Mouse (Mus musculus) thymus, postnatal 4 days (tissue): ENCODE results near the gene Supt3.
A peak's percentile ranks its signal among the peaks of the same experiment; 100 is the strongest.

ENCODE experiments used
- DNase-seq: peaks from one replicate; pipeline ENCODE4 v3.0.0; 2021

Supt3 gene

DNA sequence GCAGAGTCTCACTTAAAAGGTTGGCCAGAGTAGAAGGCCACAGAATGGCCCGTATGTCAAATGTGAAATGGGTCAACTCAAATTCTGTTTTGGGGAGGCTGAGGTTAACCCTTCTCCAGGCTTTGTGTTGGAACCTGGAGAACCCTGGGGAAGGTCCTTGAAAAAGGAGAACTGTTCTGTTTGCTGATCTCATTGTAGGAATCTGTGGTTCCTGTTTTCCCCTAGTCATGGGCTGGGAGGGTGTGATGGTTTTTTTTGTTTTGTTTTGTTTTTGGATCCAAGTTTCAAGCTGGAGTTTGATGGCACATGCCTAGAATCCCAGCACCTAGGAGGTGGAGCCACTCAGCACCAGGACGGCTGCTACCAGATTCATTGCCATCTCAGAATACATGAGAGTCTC lies 6.2 kb downstream of the Supt3 start:
- no peak for DNase-seq

DNA sequence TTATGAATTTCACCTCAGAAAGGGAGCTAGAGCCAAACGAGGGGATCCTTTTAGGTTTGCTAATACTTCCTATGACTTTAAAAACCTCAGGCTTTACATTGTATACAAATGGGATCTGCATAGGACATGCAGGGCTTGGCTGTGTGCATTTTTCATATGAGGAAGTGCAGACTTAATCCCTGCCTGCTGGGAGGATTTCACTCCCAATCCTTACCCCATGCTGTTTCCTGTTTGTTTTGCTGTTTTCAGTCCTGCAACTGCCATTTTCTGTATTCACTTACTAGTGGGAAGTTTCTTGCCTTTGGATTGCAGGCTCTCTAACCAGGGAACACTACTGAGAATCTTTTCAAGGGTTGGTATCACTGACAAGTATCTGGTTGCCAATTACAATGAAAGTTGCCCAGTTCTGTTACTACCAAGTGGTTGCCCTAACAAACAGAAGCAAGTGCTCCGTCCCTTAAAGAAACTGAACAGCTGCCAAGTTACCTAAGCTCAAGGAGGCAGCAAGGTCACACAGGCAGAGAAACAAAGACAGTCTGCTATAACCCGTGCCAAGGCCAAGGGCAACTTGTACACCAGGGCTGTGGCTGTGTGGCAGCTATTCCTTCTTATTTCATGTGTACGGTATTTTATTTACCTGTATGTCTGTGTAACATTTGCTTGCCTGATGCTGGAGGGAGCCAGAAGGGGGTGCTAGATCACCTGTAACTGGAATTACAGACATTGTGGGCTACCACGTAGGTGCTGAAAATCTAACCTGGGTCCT lies 12.2 kb downstream of the Supt3 start:
- peak; percentile 23 for DNase-seq

DNA sequence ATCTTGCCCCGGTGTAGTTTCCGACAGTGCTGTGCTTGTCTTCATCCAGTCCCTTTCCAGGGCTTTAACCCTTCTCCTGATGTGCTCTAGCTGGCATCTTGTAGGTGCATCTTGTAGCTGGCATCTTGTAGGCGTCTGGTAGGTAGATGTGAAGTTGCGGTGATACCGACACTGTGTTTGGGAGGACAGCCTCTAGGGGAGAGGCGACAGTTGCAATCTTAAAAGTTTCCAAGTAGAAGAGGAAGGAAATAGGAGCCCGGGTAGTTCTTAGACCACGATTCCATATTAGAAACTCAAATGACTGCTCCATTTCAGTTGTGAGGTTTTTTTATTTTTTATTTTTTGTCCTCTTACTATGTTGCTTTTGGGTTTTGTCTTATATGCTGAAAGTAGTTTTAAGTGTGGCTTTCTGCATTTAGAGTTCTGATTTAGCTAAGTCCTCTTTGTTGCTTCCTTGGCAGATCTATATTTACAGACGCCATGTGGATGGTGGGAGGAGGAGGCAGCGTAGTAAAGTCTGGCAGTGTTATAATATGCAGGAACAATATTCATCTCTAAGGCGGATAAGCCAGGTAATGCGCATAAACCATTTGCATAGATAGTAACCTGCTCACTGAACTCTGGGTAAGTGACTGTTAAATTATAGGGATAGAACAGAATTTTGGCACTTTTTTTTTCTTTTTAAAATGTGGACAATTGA lies 15.4 kb downstream of the Supt3 start:
- DNase-seq: no peak

DNA sequence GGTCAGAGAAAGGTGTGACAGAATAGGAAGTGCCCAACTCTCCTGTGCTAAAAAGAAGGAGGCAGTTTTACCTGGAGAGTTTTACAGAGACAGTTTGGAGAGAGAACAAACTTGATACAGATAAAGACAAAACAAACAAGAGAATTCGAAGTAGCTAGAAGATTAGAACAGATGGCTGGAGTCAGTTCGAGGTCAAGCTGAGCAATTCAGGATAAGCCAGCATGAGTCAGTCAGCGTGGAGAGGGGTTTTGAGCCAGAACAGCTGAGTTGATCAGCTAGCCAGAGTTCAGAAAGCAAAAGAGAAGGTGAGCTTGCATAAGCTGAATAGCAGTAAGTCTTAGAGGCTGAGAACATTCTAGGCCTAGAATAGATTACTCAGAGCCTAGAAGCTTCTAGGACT lies 20.4 kb downstream of the Supt3 start:
- no peak for DNase-seq

DNA sequence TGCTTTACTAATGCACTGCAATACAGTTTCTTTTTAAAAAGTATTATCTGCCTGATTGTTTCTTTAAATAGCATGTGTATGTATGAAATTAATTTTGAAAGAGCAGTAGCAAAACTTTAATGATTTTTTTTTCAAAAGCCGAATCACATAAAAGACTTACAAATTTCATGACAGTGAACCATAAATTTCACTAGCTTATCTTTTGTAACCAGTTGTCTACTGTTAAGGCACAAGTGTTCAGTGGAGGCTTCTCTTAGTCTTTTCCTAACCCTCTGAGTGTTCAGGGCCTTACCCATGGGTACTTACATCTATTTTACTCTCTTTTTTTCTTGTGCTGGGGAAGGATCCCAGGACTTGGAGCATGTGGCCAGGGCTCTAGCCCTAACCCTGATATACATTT lies 30.1 kb downstream of the Supt3 start:
- DNase-seq: no peak

DNA sequence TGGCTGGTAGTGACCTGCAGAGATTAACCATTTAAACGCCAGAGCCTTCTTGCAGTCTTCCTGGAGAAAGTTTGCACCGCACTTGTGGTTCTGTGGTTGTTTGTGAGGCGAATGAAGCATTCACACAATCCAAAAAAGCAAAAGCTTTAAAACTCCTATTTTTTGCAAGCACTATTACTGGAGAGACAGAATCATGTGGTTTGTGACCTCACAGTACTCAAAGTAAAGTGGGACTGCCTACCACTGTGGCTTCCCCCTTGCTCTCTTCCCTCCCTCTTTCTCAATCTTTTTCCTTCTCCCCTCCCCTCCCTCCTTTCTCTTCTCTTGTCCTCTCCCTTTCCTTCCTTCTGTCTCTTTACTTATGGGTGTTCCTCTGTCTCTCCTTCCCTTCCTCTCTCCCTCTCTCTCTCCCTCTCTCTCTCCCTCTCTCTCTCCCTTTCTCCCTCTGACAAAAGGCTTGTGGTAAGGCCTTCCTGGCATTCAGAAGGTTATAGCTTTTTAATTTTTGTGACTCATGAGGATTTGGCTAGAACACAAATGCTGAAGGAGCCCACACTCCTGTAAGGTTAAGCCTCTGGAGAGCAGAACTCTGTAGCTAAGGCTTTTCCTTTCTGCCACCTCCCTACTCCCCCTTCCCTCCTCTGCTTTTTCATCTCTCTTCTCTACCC lies 37.7 kb downstream of the Supt3 start, which contains the start of gene Runx2:
Gene Runx2 (minus strand): TSS at position 290 of the 668 bp plus-strand sequence.
- DNase-seq: no peak

DNA sequence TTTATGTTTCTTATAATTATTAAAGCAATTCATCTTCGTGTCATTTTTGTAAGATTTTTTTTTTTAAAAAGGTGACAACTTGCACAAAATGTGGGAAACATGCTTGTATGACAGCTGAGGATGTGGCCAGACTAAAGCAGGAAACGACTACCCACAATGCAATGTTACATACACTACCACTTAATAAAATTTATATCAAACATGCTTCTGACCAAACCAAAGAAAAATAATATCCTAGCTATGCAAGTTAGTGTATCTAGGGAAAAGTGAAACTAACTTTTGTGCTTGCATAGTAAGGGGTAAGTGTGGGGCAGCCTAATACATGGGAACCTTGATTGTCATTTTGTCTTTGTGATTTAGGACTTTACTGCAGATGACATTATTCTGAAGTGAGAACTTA lies 41.9 kb downstream of the Supt3 start:
- no peak for DNase-seq

DNA sequence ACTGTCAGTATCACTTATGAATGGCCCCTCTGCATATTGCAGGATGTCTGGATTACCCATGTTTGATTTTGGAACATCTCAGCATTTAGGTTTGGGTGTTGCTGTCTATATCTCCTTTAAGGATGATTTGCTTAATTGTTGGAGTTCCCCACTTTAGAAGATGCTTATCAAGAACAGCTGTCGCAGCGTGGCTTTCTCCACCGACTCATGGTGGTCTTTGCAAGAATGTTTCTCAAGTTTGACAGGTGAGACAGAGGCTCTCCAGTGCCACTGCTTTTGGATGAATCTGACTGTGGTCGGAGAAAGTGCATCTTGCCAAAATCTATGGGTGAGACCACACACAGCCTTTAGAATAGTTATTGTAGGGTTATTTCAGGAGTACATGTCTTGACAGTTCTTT lies 42.9 kb downstream of the Supt3 start:
- DNase-seq: no peak

DNA sequence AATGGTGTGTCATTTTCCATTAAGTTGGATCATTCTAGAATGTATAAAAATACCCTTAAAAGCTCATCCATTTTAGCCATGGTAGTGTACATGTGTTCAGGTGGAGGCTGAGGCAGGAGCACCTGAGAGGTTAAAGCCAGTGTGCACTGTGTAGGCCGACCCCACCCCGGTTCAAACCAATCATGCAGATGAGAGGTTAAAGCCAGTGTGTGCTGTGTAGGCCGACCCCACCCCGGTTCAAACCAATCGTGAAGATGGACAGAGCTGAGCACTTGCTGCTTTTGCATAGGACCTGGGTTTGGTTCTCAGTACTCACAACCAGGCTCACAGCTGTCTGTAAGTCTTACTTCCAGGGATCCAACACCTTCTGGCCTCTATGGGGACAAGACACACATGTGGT lies 45.0 kb downstream of the Supt3 start:
- DNase-seq: no peak

DNA sequence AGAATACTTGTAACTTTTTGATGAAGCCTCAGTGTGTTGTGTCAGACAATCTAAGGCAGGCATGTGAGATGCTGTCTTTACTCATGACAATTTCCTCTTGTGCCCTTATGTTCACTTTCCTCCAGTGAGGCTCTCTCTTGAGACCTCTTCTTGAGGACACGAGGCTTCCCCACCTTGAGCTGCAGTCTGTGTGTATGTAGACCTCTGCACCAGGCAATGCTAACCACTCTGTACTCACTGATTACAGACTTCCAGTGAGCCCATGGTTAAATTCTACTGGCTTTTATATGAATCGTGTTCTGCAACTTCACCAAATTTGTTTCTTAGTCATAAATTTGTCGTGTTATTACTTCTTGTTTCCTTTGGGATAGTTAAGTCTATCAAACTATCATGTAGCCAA lies 50.2 kb downstream of the Supt3 start:
- DNase-seq: no peak

DNA sequence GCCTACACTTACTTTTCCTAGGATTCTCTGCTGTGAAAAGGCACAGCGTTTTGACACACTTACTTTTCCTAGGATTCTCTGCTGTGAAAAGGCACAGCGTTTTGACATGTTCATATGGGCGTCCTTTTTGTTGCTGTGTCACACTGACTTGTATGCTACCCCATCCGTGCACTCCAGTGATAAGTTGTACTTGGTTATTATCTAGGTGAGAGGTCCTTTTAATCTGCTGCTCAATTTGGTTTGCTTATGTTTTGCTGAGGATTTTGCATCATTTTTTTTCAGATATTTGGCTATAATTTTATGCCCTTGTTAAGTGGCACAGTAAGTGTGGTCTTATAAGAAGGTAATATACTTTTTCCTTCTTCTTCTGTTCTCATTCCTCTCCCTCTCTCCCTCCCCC lies 51.0 kb downstream of the Supt3 start:
- DNase-seq: no peak

DNA sequence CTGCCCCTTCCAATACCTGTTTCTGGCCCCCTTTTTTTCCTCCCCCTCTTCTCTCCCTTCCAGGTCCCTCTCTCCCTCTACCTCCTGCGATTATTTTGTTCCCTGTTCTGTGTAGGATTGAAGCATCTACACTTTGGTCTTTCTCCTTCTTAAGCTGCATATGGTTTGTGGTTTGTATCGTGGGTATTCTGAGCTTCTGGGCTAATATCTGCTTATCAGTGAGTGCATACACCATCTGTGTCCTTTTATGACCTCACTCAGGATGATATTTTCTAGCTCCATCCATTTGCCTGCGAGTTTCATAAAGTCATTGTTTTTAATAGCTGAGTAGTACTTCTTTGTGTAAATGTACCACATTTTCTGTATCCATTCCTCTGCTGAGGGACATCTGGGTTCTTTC lies 52.6 kb downstream of the Supt3 start:
- DNase-seq: no peak

DNA sequence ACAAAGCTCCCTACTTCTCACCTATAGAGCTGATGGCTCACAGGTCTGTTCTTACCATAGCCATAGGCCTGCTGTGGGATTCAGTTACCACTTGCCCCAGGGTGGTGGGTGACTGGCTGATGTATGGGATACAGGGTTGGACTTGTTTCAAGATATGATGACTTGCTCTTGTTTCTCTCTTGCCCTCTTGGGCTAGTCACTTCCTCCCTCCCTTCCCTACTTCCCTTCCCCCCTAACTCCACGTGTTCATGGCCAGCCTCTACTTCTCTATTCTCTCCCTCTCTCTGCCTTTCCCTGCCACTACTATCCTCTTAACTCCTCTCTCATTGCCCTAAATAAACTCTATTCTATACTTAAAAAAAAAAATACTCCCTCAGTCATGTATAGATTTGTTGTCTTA lies 54.2 kb downstream of the Supt3 start:
- DNase-seq: no peak

DNA sequence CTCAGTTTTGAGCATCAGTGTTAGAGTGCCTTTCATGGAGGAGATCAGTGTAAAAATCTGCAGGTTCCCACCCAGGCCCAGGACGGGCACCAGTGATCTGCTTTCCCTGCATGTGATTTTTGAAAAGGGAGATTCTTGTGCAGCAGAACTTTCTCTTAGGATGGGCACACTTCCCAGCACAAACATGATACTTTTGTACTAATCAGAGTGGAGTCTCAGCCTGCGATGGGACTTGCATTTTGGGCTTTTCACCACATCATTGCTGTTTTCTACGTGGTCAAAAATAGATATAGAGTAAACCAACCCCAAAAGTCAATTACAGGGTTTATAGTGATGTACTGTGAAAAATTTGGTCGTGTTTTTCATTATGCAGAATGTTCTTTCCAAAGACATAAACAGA lies 65.2 kb downstream of the Supt3 start:
- no peak for DNase-seq

DNA sequence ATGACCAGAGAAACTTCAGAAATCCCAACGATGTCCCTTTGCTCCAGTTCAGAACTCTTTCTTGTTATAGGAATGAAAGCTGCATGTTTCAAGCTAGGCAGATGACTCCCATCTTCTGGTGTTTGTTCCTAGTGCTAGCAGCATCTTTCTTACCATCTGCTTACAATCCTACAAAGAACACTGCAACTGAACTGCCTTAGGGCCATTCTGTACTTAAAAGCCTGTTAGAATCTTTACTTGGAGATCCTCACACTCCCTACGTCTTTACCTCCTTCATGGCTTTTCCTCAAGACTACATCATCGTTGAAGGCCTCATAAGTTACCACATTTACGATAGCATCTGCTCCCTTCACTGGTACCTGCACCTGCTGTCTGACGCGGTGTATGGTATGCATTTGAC lies 86.2 kb downstream of the Supt3 start:
- DNase-seq: no peak

DNA sequence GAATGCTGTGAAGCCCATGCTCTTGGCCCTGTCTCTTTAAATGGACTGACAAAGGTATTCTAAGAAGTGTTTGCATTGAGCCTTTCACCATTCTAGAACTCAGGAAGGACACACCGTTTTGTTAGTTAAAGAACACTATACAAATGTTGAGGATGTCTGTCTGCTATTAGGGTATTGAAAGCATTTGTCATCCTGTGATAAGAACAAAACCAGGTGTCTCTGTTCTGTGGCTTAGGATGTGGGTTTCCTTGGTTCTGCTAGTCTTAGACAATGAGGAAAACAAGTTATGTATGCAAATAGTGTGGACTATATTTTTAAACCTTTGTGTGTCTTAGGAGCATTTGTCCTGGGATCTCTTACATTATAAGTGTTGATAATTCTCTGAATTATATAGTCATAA lies 116.6 kb downstream of the Supt3 start:
- no peak for DNase-seq

DNA sequence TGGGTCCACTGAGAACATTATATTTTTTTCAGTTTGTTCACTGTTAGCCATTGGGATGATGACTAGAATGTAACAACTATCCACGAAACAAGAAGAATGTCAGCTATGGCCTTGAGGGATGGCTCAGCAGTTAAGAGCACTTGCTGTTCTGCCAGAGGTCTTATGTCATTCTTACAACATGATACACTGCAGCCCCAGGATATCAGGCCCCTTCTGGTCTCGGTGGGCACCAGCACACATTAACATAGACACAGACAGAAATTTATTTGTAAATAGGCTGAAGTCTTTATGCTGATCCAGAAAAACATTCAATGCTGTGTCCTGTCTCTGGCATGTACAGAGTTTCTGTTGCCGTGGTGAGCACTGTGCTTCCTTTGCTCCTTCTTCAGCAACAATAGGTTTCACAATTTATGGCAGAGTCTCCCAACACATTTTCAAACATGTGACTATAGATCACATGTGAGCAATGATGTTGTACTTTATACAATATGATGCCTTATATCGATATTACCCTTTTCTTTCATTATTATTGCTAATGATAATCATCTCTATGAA lies 166.7 kb downstream of the Supt3 start:
- no peak for DNase-seq

DNA sequence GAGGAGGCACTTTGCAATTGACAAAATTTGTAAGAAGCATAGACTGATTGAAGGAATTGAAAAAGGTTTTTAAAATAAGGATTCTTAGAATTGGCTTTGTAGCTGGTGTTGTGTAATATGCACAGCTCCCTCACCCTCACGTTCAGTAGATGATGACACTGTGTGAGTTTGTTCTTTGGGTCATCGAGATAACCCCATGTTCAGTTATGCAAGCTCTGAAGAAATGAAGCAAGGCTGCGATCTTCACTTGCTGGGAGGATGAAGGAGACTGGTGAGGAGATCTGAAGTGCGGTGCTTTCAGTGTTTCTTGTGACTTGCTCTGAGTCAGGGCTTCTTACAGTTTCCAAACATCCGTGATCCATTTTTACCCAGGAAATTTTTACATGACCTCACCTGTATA lies 168.4 kb downstream of the Supt3 start:
- DNase-seq: no peak

DNA sequence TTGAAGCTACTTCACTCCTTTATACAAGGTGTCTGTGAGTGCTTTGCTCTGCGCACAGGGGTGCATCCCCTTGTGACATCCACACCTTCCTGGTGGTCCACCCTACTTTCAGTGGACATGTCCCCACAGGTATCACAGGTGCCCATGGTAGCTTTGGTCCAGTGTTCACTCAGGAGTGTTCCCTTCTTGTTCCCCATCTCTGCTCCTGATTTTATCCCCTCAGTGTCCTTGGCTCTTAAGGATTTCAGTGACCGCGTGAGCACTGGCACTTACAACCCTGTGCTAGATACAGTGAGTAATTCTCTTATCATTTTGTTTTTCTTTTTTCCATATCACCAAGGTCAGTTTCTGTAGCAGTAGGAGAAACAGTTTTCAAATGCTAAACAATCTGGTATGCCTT lies 171.4 kb downstream of the Supt3 start:
- no peak for DNase-seq

DNA sequence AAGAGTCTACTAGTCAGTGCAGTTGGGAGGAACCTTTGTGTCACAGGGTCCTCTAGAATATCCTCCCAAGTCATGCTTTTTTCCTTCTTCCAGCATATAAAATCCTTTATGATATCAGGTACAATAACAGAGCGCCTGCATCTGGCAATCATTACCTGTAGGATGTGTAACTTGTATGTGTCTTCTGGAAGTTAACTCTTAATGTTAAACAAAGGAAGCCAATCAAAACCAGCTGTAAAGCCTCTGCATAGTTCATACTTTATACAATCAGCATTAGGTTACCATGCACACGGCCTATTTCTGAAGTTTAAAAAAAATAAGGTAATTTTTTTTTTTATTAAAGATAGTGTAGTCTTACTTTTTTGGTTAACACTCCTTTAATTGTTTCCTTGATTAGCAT lies 179.7 kb downstream of the Supt3 start:
- DNase-seq: no peak

DNA sequence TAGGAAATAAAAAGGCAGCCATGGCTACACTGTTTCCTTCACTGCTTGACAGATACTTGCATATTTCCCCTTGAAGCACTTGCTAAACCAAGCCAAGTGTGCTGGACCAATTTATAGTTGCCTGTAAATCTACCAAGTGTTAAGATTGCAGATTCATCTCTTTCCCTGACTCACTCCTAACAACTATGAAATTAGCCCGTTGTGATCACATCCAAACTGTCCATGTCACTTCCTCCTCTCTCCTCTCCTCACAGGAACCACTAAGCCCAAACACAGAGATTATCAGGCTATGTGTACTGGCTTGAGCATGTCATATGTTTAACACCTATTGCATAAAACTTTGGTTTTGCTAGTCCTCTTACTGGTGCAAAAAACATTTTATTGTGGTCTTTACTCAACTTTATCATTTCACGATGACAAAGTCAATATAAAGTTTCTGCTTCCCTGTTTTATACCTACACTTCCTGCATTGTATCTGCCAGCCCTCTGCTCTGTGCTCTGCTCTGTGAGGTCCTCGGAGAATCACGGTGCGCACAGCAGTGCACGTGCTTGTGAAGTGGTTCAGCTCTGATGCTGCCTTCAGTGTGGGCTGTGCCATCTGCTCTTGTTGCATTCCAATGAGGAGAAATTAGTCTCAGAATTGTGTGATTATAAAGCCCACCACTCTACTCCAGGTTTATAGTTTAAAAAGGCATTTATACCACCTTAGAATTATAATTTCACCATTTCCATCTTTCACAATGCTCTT lies 186.3 kb downstream of the Supt3 start:
- no peak for DNase-seq

DNA sequence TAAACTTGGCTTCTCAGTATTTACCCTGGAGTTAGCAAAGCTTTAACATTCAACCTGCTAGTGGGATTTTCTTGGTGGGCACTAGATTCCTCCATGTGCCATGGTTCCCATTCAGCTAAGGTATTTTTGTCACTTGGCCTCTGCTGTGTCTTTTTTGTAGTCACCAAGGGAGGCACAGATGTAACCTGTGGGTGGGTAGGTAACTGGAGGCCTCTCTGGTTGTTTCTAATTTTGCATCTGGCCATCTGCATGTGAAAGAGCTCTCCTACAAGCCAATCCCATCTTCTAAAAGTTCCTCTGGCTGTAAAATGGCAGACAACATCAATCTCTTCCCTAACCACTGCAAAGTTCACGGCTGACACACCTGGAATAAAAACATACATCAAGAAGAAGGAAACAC lies 190.2 kb downstream of the Supt3 start:
- DNase-seq: no peak

DNA sequence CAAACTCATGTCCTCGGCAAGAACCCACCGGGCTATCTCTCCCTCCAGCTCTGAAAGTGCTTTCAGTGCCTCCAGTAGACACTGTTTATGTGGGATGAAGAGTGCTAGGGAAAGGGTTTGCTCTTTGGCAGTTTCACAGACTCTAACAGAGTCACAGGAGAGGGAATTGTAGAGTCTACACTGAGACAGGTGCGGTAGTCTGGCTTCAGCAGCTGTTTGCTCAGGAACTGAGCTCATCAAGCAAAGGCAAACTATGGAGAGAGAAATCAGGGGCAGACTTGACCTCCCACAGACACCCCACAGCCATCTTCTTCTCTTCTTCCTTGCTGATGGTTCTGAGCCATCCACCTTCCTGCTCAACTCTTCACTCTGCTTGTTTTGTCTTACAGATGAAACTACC lies 193.3 kb downstream of the Supt3 start:
- DNase-seq: no peak
